Mouse (Mus musculus) MEL (cell line): ENCODE results near the gene Llgl2. TPM values are rescaled to one million over a fixed set of nuclear protein-coding genes. Genes with fewer than 3 reads are reported as not detected.

Experiments
- DNase-seq: peaks from one replicate; pipeline ENCODE4 v3.0.0; 2011; ENCODE audit warnings: low read depth, low spot score
- H3K27ac ChIP-seq: 2 replicates; pipeline ENCODE4 v1.5.1; 2012; ENCODE audit warnings: low read depth, mild to moderate bottlenecking, control low read depth, low read length, moderate library complexity; ENCODE audit not compliant: control insufficient read depth
- H3K27me3 ChIP-seq, 2 experiments: fragments of 150-350 bp in 1 of 2; sonication (generic) in 1 of 2; 2 replicates each; pipeline ENCODE4 v1.6.1; 2012; ENCODE audit warnings: low read length in 2 of 2, mild to moderate bottlenecking in 2 of 2, improper control_type of control experiment in 1 of 2, moderate library complexity in 1 of 2; ENCODE audit not compliant: insufficient read depth in 2 of 2, control insufficient read depth in 1 of 2
- H3K36me3 ChIP-seq, 2 experiments: 2 replicates each; pipeline ENCODE4 v1.6.1; 2012 to 2014; ENCODE audit warnings: low read length in 2 of 2, improper control_type of control experiment in 1 of 2, inconsistent platforms in 1 of 2, mild to moderate bottlenecking in 1 of 2; ENCODE audit not compliant: insufficient read depth in 2 of 2, control insufficient read depth in 1 of 2
- H3K4me1 ChIP-seq, 2 experiments: fragments of 150-350 bp in 1 of 2; sonication (generic) in 1 of 2; 2 replicates each; pipeline ENCODE4 v1.6.1; 2012; ENCODE audit warnings: low read length in 2 of 2, improper control_type of control experiment in 1 of 2, mild to moderate bottlenecking in 1 of 2; ENCODE audit not compliant: insufficient read depth in 2 of 2, control insufficient read depth in 1 of 2
- H3K4me3 ChIP-seq, 2 experiments: fragments of 150-350 bp in 1 of 2; sonication (generic) in 1 of 2; 2 replicates each; pipeline ENCODE4 v1.5.1; 2012; ENCODE audit warnings: low read depth in 2 of 2, low read length in 2 of 2, mild to moderate bottlenecking in 2 of 2, moderate library complexity in 2 of 2, control low read depth in 1 of 2, improper control_type of control experiment in 1 of 2; ENCODE audit not compliant: control insufficient read depth in 1 of 2, insufficient read depth in 1 of 2
- H3K79me2 ChIP-seq: 2 replicates; pipeline ENCODE4 v1.6.1; 2012; ENCODE audit warnings: mild to moderate bottlenecking, low read length, moderate library complexity; ENCODE audit not compliant: control insufficient read depth, poor library complexity, insufficient read depth
- H3K9ac ChIP-seq: 2 replicates; pipeline ENCODE4 v1.6.1; 2012; ENCODE audit warnings: low read depth, mild to moderate bottlenecking, control low read depth, low read length, moderate library complexity; ENCODE audit not compliant: control insufficient read depth, poor library complexity, severe bottlenecking
- H3K9me3 ChIP-seq: fragments of 150-350 bp; sonication (generic); replicated peaks from 2 replicates; pipeline ENCODE4 v1.6.1; 2012; ENCODE audit warnings: mild to moderate bottlenecking, low read length, improper control_type of control experiment, moderate library complexity; ENCODE audit not compliant: insufficient read depth
- BHLHE40 ChIP-seq: IDR thresholded peaks from 2 replicates; pipeline ENCODE4 v1.6.1; 2012; ENCODE audit warnings: low read depth, mild to moderate bottlenecking, inconsistent platforms, low read length, improper control_type of control experiment, borderline replicate concordance
- CHD1 ChIP-seq: IDR thresholded peaks from 2 replicates; pipeline ENCODE4 v1.6.1; 2012; ENCODE audit warnings: low read depth, mild to moderate bottlenecking, inconsistent platforms, low read length, improper control_type of control experiment
- CTCF ChIP-seq, 3 experiments: IDR thresholded peaks in 2 of 3; conservative IDR thresholded peaks in 1 of 3; 2 replicates each; pipeline ENCODE4 v1.5.1; 2011 to 2012; ENCODE audit warnings: low read length in 3 of 3, low read depth in 2 of 3, mild to moderate bottlenecking in 2 of 3, improper control_type of control experiment in 1 of 3, inconsistent platforms in 1 of 3, mixed read lengths in 1 of 3, moderate library complexity in 1 of 3; ENCODE audit not compliant: control insufficient read depth in 1 of 3, insufficient read depth in 1 of 3, poor library complexity in 1 of 3, severe bottlenecking in 1 of 3
- E2F4 ChIP-seq: IDR thresholded peaks from 2 replicates; pipeline ENCODE4 v1.6.1; 2011; ENCODE audit warnings: low read depth, low read length, improper control_type of control experiment, borderline replicate concordance
- ELF1 ChIP-seq: IDR thresholded peaks from 2 replicates; pipeline ENCODE4 v1.6.1; 2014; ENCODE audit warnings: low read depth, mild to moderate bottlenecking, inconsistent platforms, low read length, improper control_type of control experiment, moderate library complexity
- EP300 ChIP-seq, 2 experiments: IDR thresholded peaks; 2 replicates each; pipeline ENCODE4 v1.6.1; 2011; ENCODE audit warnings: improper control_type of control experiment in 2 of 2, low read length in 2 of 2, low read depth in 1 of 2, mild to moderate bottlenecking in 1 of 2
- ETS1 ChIP-seq: IDR thresholded peaks from 2 replicates; pipeline ENCODE4 v1.6.1; 2012; ENCODE audit warnings: low read depth, mild to moderate bottlenecking, inconsistent platforms, low read length, improper control_type of control experiment, moderate library complexity
- KAT2A ChIP-seq: conservative IDR thresholded peaks from 2 replicates; pipeline ENCODE4 v1.6.1; 2012; ENCODE audit warnings: low read depth, low read length, improper control_type of control experiment, inconsistent platforms
- MEF2A ChIP-seq: IDR thresholded peaks from 2 replicates; pipeline ENCODE4 v1.6.1; 2014; ENCODE audit warnings: low read depth, mild to moderate bottlenecking, inconsistent platforms, low read length, improper control_type of control experiment; ENCODE audit not compliant: poor library complexity, insufficient replicate concordance, severe bottlenecking; ENCODE audit errors: extremely low read depth
- NRF1 ChIP-seq: IDR thresholded peaks from 2 replicates; pipeline ENCODE4 v1.6.1; 2014; ENCODE audit warnings: low read depth, mild to moderate bottlenecking, inconsistent platforms, low read length, improper control_type of control experiment, moderate library complexity; ENCODE audit not compliant: poor library complexity, insufficient read depth, severe bottlenecking
- POLR2A ChIP-seq, 2 experiments: IDR thresholded peaks; 2 replicates each; pipeline ENCODE4 v1.6.1; 2011 to 2012; ENCODE audit warnings: low read length in 2 of 2, mild to moderate bottlenecking in 2 of 2, control low read depth in 1 of 2, improper control_type of control experiment in 1 of 2, low read depth in 1 of 2, moderate library complexity in 1 of 2; ENCODE audit not compliant: control insufficient read depth in 1 of 2, insufficient read depth in 1 of 2, poor library complexity in 1 of 2
- POLR2AphosphoS5 ChIP-seq: IDR thresholded peaks from 2 replicates; pipeline ENCODE4 v1.6.1; 2012; ENCODE audit warnings: low read depth, borderline replicate concordance, mild to moderate bottlenecking, inconsistent platforms, low read length, moderate library complexity, mixed read lengths
- RCOR1 ChIP-seq: IDR thresholded peaks from 2 replicates; pipeline ENCODE4 v1.6.1; 2012; ENCODE audit warnings: low read depth, mild to moderate bottlenecking, inconsistent platforms, low read length, improper control_type of control experiment
- TBP ChIP-seq: IDR thresholded peaks from 2 replicates; pipeline ENCODE4 v1.8.0; 2011; ENCODE audit warnings: low read depth, low read length, improper control_type of control experiment
- UBTF ChIP-seq: IDR thresholded peaks from 2 replicates; pipeline ENCODE4 v1.6.1; 2012; ENCODE audit warnings: low read depth, mild to moderate bottlenecking, inconsistent platforms, low read length, improper control_type of control experiment, moderate library complexity, borderline replicate concordance; ENCODE audit not compliant: insufficient read depth
- ZC3H11A ChIP-seq: IDR thresholded peaks from 2 replicates; pipeline ENCODE4 v1.6.1; 2012; ENCODE audit warnings: low read depth, mild to moderate bottlenecking, inconsistent platforms, low read length, improper control_type of control experiment
- polyA plus RNA-seq, 2 experiments: library from polyadenylated mRNA; stranded (reverse) in 1 of 2; unstranded in 1 of 2; fragments of >175 nt in 1 of 2; fragments of >200 nt in 1 of 2; gene quantifications; 2 replicates each; pipeline versions ENCODE4 v1.2.1 to v1.2.4; 2012; ENCODE audit warnings: low replicate concordance in 2 of 2, low read depth in 1 of 2; ENCODE audit not compliant: insufficient read length in 2 of 2, insufficient read depth in 1 of 2, missing spikeins in 1 of 2
- total RNA-seq: library from RNA; depleted of rRNA; stranded (reverse); fragments of 300-350 nt; gene quantifications from 2 replicates; pipeline ENCODE4 v1.2.3, GENCODE M21; 2012

Llgl2 gene
- total and polyA plus RNA-seq, 3 experiments, result 15.9 to 22.6 TPM; not detected in 1

- H3K4me1 ChIP-seq, result no peaks in the 10 kb centered on the region
- H3K9ac ChIP-seq, result no peak overlapping the region
- no peaks in the 10 kb centered on the region for H3K27me3 ChIP-seq
- no peaks in the 10 kb centered on the region for H3K9me3 ChIP-seq
- TF ChIP-seq E2F4 (no peak), RCOR1 (no peak), TBP (no peak)
- TF ChIP-seq, all 39 proteins: peak for 0
- no peaks in the 10 kb centered on the region for H3K79me2 ChIP-seq
- no peak overlapping the region for H3K4me3 ChIP-seq
- no peak for DNase-seq
- H3K36me3 ChIP-seq, result peaks cover 0 to 1% of the 10 kb centered on the region in 2 experiments; a peak in 1 of 4 replicates
- no peak overlapping the region for H3K27ac ChIP-seq
Observed at GRCm38 (mm10) chr11:115791919-115792318, 31.9 kb upstream of the Llgl2 start.

DNA sequence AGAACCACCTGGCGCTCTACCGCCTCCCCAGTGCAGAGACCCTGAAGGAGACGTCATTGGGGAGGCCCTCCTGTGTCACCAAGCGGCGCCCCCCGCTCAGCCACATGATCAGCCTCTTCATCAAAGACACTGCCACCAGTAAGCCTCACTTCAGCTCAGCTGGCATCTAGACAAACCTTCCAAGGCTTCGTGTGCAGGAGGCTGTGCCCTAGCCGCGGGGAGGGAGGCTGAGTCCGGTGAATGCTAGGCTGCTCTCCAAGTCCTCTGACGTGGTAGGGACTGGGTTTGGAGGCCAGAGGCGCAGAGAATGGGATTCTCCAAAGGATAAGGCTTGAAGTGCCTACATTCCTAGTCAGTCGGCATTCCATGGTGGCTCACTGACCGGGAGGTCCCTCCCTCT is 31.5 kb upstream of the Llgl2 start:
- H3K27me3 ChIP-seq, result no peaks in the 10 kb centered on the region
- H3K27ac ChIP-seq, result no peak overlapping the region
- no peak overlapping the region for H3K9ac ChIP-seq
- no peak overlapping the region for H3K4me3 ChIP-seq
- H3K36me3 ChIP-seq, result peaks cover 0 to 1% of the 10 kb centered on the region in 2 experiments; a peak in 1 of 4 replicates
- no peaks in the 10 kb centered on the region for H3K79me2 ChIP-seq
- no peaks in the 10 kb centered on the region for H3K4me1 ChIP-seq
- H3K9me3 ChIP-seq, result no peaks in the 10 kb centered on the region
- no peak for DNase-seq
- TF ChIP-seq MEF2A (no peak), BHLHE40 (no peak), ETS1 (no peak), KAT2A (no peak), UBTF (no peak), POLR2AphosphoS5 (no peak), POLR2A (IDR thresholded peaks at IDR 0.05; ENCODE audit: control insufficient read depth in 1 of 2, insufficient read depth in 1 of 2, low read depth in 1 of 2, low read length in 2 of 2, poor library complexity in 1 of 2) (no peak), NRF1 (no peak), ZC3H11A (no peak), EP300 (IDR thresholded peaks at IDR 0.05; ENCODE audit: low read depth in 1 of 2, low read length in 2 of 2) (no peak), CHD1 (no peak), ELF1 (no peak), RCOR1 (no peak), CTCF (IDR thresholded peaks at IDR 0.05 in 2 of 3, conservative IDR thresholded peaks at IDR 0.05 in 1 of 3; ENCODE audit: control insufficient read depth in 1 of 3, insufficient read depth in 1 of 3, low read depth in 2 of 3, low read length in 3 of 3, poor library complexity in 1 of 3, severe bottlenecking in 1 of 3) (no peak), E2F4 (no peak)
